Mouse (Mus musculus): Measurements from ENCODE around the gene Olfr1217.

DNA sequence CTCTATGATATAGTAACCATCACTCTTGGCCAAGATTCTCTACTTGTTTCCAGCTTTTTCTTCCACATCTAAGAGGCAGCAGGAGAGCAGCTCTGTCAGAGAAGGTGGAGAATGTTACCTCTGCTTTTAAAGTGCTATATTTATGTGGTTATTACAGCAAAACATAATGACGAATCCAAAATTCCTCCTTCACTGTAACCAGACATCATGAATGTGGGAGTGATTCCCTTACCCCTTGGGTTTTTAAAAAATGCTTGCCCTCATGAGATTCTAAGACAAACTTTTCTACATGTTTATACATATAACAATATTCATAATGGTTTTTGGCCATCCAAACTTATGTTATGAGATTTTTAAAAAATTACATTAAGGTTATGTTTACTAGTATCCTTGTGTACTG is 39.3 kb downstream of the Olfr1217 start, which contains the start of gene Olfr1214:
- no peak for TF ChIP-seq CTCF (IDR thresholded peaks at IDR 0.05; ENCODE audit: low read depth)
- no peak for TF ChIP-seq EP300 (IDR thresholded peaks at IDR 0.05; ENCODE audit: low read depth)
